Mouse (Mus musculus) embryonic fibroblast, embryonic 13.5 days (primary cell): ENCODE measurements around the gene Pmp22.

ENCODE experiments used
- CTCF ChIP-seq: IDR thresholded peaks from 2 replicates; pipeline ENCODE4 v1.5.1; 2011; ENCODE audit warnings: mild to moderate bottlenecking, control low read depth, low read length, moderate library complexity, borderline replicate concordance; ENCODE audit not compliant: insufficient read depth
- POLR2A ChIP-seq: IDR thresholded peaks from 2 replicates; pipeline ENCODE4 v1.6.1; 2011; ENCODE audit warnings: low read depth, mild to moderate bottlenecking, control low read depth, low read length, moderate library complexity

DNA sequence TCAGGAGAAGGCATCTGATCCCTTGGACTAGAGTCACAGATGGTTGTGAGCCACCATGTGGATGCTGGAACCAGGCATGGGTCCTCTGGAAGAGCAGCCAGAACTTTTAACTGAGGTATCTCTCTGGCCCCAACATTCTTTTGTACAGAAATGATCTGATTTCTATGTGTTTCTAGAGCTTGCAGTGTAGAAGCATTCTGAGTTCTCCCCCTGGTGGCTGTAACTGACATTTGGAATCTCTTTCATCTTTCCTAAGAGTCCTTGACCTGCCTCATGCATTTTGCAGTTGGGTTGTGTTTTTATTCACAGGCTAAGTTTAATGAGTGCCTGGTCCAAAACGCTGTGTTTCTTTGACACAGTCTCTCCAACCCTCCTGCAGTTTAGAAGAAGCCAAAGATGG lies 43.2 kb downstream of the Pmp22 start:
- TF ChIP-seq POLR2A: no peak
- TF ChIP-seq CTCF: no peak
